Mouse (Mus musculus) kidney, postnatal 0 days (tissue): ENCODE measurements around the gene Aldh16a1. TPM values are rescaled to one million over a fixed set of nuclear protein-coding genes. Genes with fewer than 3 reads are reported as not detected.
A peak's percentile ranks its signal among the peaks of the same experiment; 100 is the strongest.
"Not testable (repeated sequence)": the region's sequence is repeated elsewhere in the genome, so short reads cannot be mapped to it uniquely, and the experiment has no call there.

ENCODE experiments used
- ATAC-seq: fragments of 200-750 bp; cut with Nextera tagmentation; replicated peaks from 2 replicates; pipeline ENCODE4 v1.8.0; 2017; ENCODE audit warnings: low read depth, moderate number of reproducible peaks, moderate TSS enrichment, moderate library complexity; ENCODE audit not compliant: low FRiP score
- DNase-seq: peaks from one replicate; pipeline ENCODE4 v3.0.0-alpha.2; 2016; ENCODE audit warnings: low spot score
- H3K27ac ChIP-seq: fragments of 300-500 bp; sonication (generic); 2 replicates; pipeline ENCODE4 v1.5.1; 2014; ENCODE audit warnings: mild to moderate bottlenecking
- H3K27me3 ChIP-seq: fragments of 300-500 bp; sonication (generic); 2 replicates; pipeline ENCODE4 v1.6.1; 2014; ENCODE audit warnings: low read length, mixed read lengths; ENCODE audit not compliant: insufficient read depth
- H3K36me3 ChIP-seq: fragments of 300-500 bp; sonication (generic); 2 replicates; pipeline ENCODE4 v1.6.1; 2014; ENCODE audit warnings: low read length, mixed read lengths; ENCODE audit not compliant: insufficient read depth
- H3K4me1 ChIP-seq: fragments of 300-500 bp; sonication (generic); replicated peaks from 2 replicates; pipeline ENCODE4 v1.6.1; 2014; ENCODE audit warnings: antibody characterized with exemption, low read length, mixed read lengths; ENCODE audit not compliant: insufficient read depth
- H3K4me2 ChIP-seq: fragments of 300-500 bp; sonication (generic); 2 replicates; pipeline ENCODE4 v1.6.1; 2014; ENCODE audit warnings: mild to moderate bottlenecking, low read length, moderate library complexity, mixed read lengths
- H3K4me3 ChIP-seq: fragments of 300-500 bp; sonication (generic); replicated peaks from 2 replicates; pipeline ENCODE4 v1.5.1; 2014; ENCODE audit warnings: low read depth, low read length
- H3K9ac ChIP-seq: fragments of 300-500 bp; sonication (generic); 2 replicates; pipeline ENCODE4 v1.6.1; 2014; ENCODE audit warnings: low read depth, low read length
- H3K9me3 ChIP-seq: fragments of 300-500 bp; sonication (generic); replicated peaks from 2 replicates; pipeline ENCODE4 v1.6.1; 2016; ENCODE audit warnings: low read length, inconsistent platforms, mixed read lengths
- CTCF ChIP-seq: IDR thresholded peaks from 2 replicates; pipeline ENCODE4 v1.5.1; 2016; ENCODE audit warnings: antibody characterized with exemption, low read depth, mild to moderate bottlenecking, moderate library complexity
- WGBS: fragments of 180-500 bp; shearing (Covaris S2); extraction: QIAGEN DNeasy Blood & Tissue Kit; methylation state at CpG from one replicate; pipeline ENCODE4 v1.1.7; 2014; 5-methylcytosine and 5-hydroxymethylcytosine counted together
- polyA plus RNA-seq: library from polyadenylated mRNA; unstranded; fragments of >200 nt; fragmentation: Nextera tagmentation; extraction: Ambion mirVana; gene quantifications from 2 replicates; pipeline ENCODE4 v1.2.1, GENCODE M21; 2015

The Aldh16a1 gene
- polyA plus RNA-seq, 1 experiment from 2014 or later, result 55.4 TPM

- H3K9ac ChIP-seq, result peak within 1 kb of the TSS; percentile 40
- H3K4me2 ChIP-seq, result peak within 1 kb of the TSS; percentile 68
- H3K4me1 ChIP-seq, result peaks cover 23% of the 10 kb centered on the region
- WGBS, result 2% methylated on average over 7 of the region's 7 CpGs
- ATAC-seq, result peak; percentile 95
- TF ChIP-seq CTCF, result no peak; the same call in 1 of the 2 replicates
- no peaks in the 10 kb centered on the region for H3K9me3 ChIP-seq
- H3K4me3 ChIP-seq, result peak within 1 kb of the TSS; percentile 47
- H3K27me3 ChIP-seq, result no peaks in the 10 kb centered on the region
- DNase-seq, result peak; percentile 99
- peak within 1 kb of the TSS; percentile 93 for H3K27ac ChIP-seq
- no peaks in the 10 kb centered on the region for H3K36me3 ChIP-seq
Measured at GRCm38 (mm10) chr7:45103652-45104180, 50.7 kb downstream of the Aldh16a1 start, which contains the start of gene Fcgrt. TSS of gene Fcgrt (minus strand) at chr7:45103851.

DNA sequence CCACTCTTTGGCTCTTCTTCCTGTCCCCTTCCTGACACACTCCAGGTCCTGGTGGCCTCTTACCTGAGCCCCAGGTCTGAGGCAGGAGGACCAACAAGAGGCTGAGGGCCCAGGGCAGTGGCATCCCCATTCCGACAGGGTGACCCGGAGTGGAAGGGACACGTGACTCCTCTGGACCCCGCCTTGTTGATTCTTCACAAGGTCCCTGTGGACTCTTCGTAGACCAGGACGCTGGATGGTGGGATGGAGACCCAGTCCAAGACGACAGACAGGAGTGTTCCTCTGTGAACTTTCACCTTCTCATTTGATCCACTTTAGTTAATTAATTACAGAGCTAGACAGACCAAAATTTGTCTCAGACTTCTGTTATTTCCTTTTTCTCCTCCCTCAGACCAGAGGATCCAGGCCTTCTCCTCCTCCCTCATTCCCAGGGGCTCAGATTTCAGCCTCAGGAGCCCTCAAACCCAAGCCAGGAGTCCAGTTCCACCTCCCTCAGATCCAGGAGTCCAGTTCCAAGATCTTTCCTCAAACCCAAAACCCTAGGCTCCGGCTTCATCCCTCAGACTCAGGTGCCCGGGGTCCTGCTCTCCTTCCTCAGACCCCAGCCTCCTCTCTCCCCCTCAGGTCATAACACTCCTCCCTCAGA is 51.3 kb downstream of the Aldh16a1 start:
- no peak for TF ChIP-seq CTCF
- ATAC-seq (peak; percentile 64), DNase-seq (peak; percentile 65)
- peak overlapping the region; percentile 93 for H3K27ac ChIP-seq
- H3K4me1 ChIP-seq, result peaks cover 23% of the 10 kb centered on the region
- H3K36me3 ChIP-seq, result no peaks in the 10 kb centered on the region
- H3K4me2 ChIP-seq, result peak overlapping the region; percentile 68
- peak overlapping the region; percentile 14 for H3K9ac ChIP-seq
- no peaks in the 10 kb centered on the region for H3K27me3 ChIP-seq
- WGBS, result 18% methylated on average over 9 of the region's 9 CpGs
- H3K9me3 ChIP-seq, result no peaks in the 10 kb centered on the region
- H3K4me3 ChIP-seq, result peak overlapping the region; percentile 47

DNA sequence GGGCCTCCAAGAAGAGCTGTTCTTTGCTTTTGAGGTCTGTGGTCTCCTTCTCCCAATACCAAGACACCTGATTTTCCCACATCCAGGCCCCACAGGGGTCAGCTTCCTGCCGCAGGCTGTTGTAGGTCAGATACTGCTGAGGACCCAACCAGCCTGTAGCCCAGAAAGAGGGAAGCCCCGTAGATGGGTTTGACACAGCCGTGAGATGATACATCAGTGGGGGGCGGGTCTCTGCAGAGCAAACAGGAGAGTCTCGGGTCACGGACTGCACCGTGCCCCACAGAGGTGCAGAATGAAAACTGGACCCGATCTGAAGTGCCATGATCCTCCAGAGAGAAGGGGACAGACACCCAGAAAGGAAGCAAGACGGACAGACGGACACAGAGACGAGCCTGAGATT is 51.9 kb downstream of the Aldh16a1 start:
- DNase-seq, result no peak
- H3K4me1 ChIP-seq, result peaks cover 23% of the 10 kb centered on the region
- no peaks in the 10 kb centered on the region for H3K27me3 ChIP-seq
- H3K9ac ChIP-seq, result peak overlapping the region; percentile 14
- no peak for TF ChIP-seq CTCF
- H3K4me3 ChIP-seq, result peak overlapping the region; percentile 47
- no peaks in the 10 kb centered on the region for H3K36me3 ChIP-seq
- H3K4me2 ChIP-seq, result peak overlapping the region; percentile 68
- H3K9me3 ChIP-seq, result no peaks in the 10 kb centered on the region
- ATAC-seq, result no peak
- WGBS, result 57% methylated on average over 11 of the region's 11 CpGs
- H3K27ac ChIP-seq, result peak overlapping the region; percentile 93

- H3K9me3 ChIP-seq, result no peaks in the 10 kb centered on the region
- H3K9ac ChIP-seq, result no peak overlapping the region
- ATAC-seq (no peak), DNase-seq (no peak)
- 65% methylated on average over 6 of the region's 6 CpGs for WGBS
- H3K4me3 ChIP-seq, result no peak overlapping the region
- H3K4me1 ChIP-seq, result peaks cover 23% of the 10 kb centered on the region
- no peak overlapping the region for H3K4me2 ChIP-seq
- no peak overlapping the region for H3K27ac ChIP-seq
- no peaks in the 10 kb centered on the region for H3K36me3 ChIP-seq
- TF ChIP-seq CTCF, result no peak
- H3K27me3 ChIP-seq, result no peaks in the 10 kb centered on the region
Measured at GRCm38 (mm10) chr7:45100046-45100445, 54.3 kb downstream of the Aldh16a1 start.

GRCm38 (mm10) chr7:45098541-45099240 is 55.7 kb downstream of the Aldh16a1 start:
- no peak for ATAC-seq
- 90% methylated on average over 8 of the region's 8 CpGs for WGBS
- H3K36me3 ChIP-seq, result no peaks in the 10 kb centered on the region

DNA sequence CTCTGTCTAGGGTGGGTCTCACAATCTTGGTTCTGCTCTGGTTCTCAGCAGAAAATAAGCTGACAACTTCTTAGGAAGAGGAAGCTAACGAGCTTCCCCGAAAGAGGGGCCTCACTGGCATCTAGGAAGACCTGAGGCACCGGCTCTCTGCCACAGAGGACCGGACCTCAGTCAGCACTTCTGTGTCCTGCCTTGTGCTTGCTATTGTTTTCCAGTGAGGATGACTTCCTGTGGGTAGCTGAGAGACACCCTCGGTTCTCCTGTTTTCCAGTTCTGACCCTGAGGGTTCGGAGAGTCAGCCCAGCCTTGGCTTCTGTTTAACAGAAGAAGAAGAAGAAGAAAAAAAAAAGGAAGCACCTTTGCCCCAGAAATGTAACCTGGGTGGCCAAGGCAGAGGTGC is 56.9 kb downstream of the Aldh16a1 start:
- Histone ChIP-seq H3K9ac (no peak overlapping the region), H3K36me3 (no peaks in the 10 kb centered on the region), H3K4me1 (peaks cover 16% of the 10 kb centered on the region), H3K27ac (peak overlapping the region; percentile 26; the same call in 1 of the 2 replicates), H3K4me3 (no peak overlapping the region), H3K9me3 (no peaks in the 10 kb centered on the region), H3K27me3 (no peaks in the 10 kb centered on the region), H3K4me2 (no peak overlapping the region)
- DNase-seq (no peak), ATAC-seq (no peak)
- 42% methylated on average over 6 of the region's 6 CpGs for WGBS
- TF ChIP-seq CTCF, result no peak

More at GRCm38 (mm10) chr7:45098541-45099240, 55.7 kb downstream of the Aldh16a1 start:
- Histone ChIP-seq H3K4me1 (peaks cover 25% of the 10 kb centered on the region), H3K9me3 (no peaks in the 10 kb centered on the region), H3K4me3 (no peak overlapping the region), H3K27me3 (no peaks in the 10 kb centered on the region), H3K4me2 (no peak overlapping the region), H3K27ac (no peak overlapping the region), H3K9ac (no peak overlapping the region)
- DNase-seq, result no peak
- TF ChIP-seq CTCF, result peak; percentile 53

DNA sequence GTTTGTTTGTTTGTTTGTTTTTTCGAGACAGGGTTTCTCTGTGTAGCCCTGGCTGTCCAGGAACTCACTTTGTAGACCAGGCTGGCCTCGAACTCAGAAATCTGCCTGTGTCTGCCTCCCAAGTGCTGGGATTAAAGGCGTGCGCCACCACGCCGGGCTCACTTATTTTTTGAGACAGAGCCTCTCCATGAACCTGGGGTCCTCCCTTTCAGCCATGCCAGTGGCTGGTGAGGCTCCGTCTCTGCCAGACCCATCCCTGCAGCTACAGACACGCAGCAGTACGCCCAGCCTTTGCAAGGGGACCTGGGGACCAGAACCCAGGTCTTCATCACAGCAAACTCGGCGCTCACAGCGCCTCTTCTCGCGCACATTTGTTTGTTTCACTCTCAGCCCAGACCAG is 58.4 kb downstream of the Aldh16a1 start:
- H3K4me1 ChIP-seq, H3K27ac ChIP-seq, H3K9me3 ChIP-seq, DNase-seq, H3K9ac ChIP-seq, H3K4me3 ChIP-seq, H3K36me3 ChIP-seq, H3K27me3 ChIP-seq, ATAC-seq, H3K4me2 ChIP-seq: not testable (repeated sequence)
- 97% methylated on average over 14 of the region's 14 CpGs for WGBS
